Mouse (Mus musculus) heart, embryonic 12.5 days (tissue): ENCODE data around the gene Eln. TPM values are rescaled to one million over a fixed set of nuclear protein-coding genes. Genes with fewer than 3 reads are reported as not detected.

Source experiments
- ATAC-seq: fragments of 200-750 bp; cut with Nextera tagmentation; 2 replicates; pipeline ENCODE4 v1.8.0; 2017; ENCODE audit warnings: moderate TSS enrichment, moderate library complexity; ENCODE audit not compliant: insufficient number of reproducible peaks, low FRiP score
- H3K27ac ChIP-seq: fragments of 300-500 bp; sonication (generic); 2 replicates; pipeline ENCODE4 v1.5.1; 2016; ENCODE audit warnings: mild to moderate bottlenecking, moderate library complexity; ENCODE audit not compliant: poor library complexity, severe bottlenecking
- H3K27me3 ChIP-seq: fragments of 300-500 bp; sonication (generic); replicated peaks from 2 replicates; pipeline ENCODE4 v1.6.1; 2016; ENCODE audit warnings: mild to moderate bottlenecking, moderate library complexity
- H3K36me3 ChIP-seq: fragments of 300-500 bp; sonication (generic); 2 replicates; pipeline ENCODE4 v1.6.1; 2016; ENCODE audit warnings: mild to moderate bottlenecking, moderate library complexity
- H3K4me1 ChIP-seq: fragments of 300-500 bp; sonication (generic); replicated peaks from 2 replicates; pipeline ENCODE4 v1.6.1; 2016; ENCODE audit warnings: mild to moderate bottlenecking
- H3K4me2 ChIP-seq: fragments of 300-500 bp; sonication (generic); 2 replicates; pipeline ENCODE4 v1.6.1; 2016; ENCODE audit warnings: mild to moderate bottlenecking, moderate library complexity
- H3K4me3 ChIP-seq: fragments of 300-500 bp; sonication (generic); 2 replicates; pipeline ENCODE4 v1.5.1; 2016; ENCODE audit warnings: mild to moderate bottlenecking
- H3K9ac ChIP-seq: fragments of 300-500 bp; sonication (generic); 2 replicates; pipeline ENCODE4 v1.6.1; 2016; ENCODE audit warnings: mild to moderate bottlenecking, moderate library complexity
- H3K9me3 ChIP-seq: fragments of 300-500 bp; sonication (generic); replicated peaks from 2 replicates; pipeline ENCODE4 v1.6.1; 2016; ENCODE audit warnings: mild to moderate bottlenecking, moderate library complexity
- WGBS: fragments of 180-500 bp; shearing (Covaris S2); methylation state at CpG from one replicate; pipeline ENCODE4 v1.1.7; 2016; 5-methylcytosine and 5-hydroxymethylcytosine counted together
- polyA plus RNA-seq: library from polyadenylated mRNA; unstranded; fragments of >200 nt; fragmentation: Nextera tagmentation; extraction: Ambion mirVana; gene quantifications from 2 replicates; pipeline ENCODE4 v1.2.1, GENCODE M21; 2016

The Eln gene
- polyA plus RNA-seq, 1 experiment from 2014 or later, result 147 TPM

- 73% methylated on average over 2 of the region's 2 CpGs for WGBS
- no peaks in the 10 kb centered on the region for H3K27me3 ChIP-seq
- peaks cover 32% of the 10 kb centered on the region for H3K36me3 ChIP-seq
- peaks cover 31% of the 10 kb centered on the region for H3K4me1 ChIP-seq
- no peak overlapping the region for H3K4me2 ChIP-seq
- H3K4me3 ChIP-seq, result no peak overlapping the region
- H3K27ac ChIP-seq, result no peak overlapping the region
- no peak overlapping the region for H3K9ac ChIP-seq
- no peaks in the 10 kb centered on the region for H3K9me3 ChIP-seq
- no peak for ATAC-seq
Observed at GRCm38 (mm10) chr5:134684398-134684797, 62.7 kb downstream of the Eln start.

- Histone ChIP-seq H3K9me3 (no peaks in the 10 kb centered on the region), H3K4me3 (no peak overlapping the region), H3K4me2 (no peak overlapping the region), H3K27ac (no peak overlapping the region), H3K36me3 (peaks cover 32% of the 10 kb centered on the region), H3K9ac (no peak overlapping the region), H3K27me3 (no peaks in the 10 kb centered on the region), H3K4me1 (peaks cover 35% of the 10 kb centered on the region)
- ATAC-seq, result no peak
- 85% methylated on average over 2 of the region's 2 CpGs for WGBS
Observed at GRCm38 (mm10) chr5:134683813-134684212, 63.3 kb downstream of the Eln start.

DNA sequence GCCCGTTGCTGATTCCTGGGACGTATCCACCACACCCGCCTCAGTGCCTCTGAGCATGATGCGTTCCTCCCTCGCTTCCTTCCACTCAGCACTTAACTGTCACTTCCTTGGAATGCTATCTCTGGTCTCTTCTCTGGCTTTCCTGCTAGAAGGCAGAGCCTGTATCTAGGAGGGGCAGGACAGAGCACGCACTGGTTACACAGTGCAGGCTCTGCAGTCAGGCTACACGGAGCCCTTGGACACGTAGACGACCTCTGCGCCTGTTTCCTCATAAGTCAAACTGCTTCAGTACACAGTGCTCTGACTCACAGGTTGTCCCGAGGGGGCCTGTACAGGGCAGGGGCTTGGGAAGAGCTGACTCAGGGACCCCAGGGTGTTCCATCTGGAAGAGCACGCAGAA is 66.9 kb downstream of the Eln start:
- Histone ChIP-seq H3K4me3 (no peak overlapping the region), H3K27me3 (no peaks in the 10 kb centered on the region), H3K4me2 (peak overlapping the region; percentile 14; the same call in 1 of the 2 replicates), H3K4me1 (peaks cover 57% of the 10 kb centered on the region), H3K27ac (peak overlapping the region; percentile 56; the same call in 1 of the 2 replicates), H3K9ac (peak overlapping the region; percentile 46), H3K9me3 (no peaks in the 10 kb centered on the region), H3K36me3 (peaks cover 21% of the 10 kb centered on the region)
- peak; percentile 38 for ATAC-seq
- 23% methylated on average over 12 of the region's 12 CpGs for WGBS

GRCm38 (mm10) chr5:134678827-134679546 is 68.1 kb downstream of the Eln start:
- H3K27ac ChIP-seq, result no peak overlapping the region
- 45% methylated on average over 8 of the region's 8 CpGs for WGBS

DNA sequence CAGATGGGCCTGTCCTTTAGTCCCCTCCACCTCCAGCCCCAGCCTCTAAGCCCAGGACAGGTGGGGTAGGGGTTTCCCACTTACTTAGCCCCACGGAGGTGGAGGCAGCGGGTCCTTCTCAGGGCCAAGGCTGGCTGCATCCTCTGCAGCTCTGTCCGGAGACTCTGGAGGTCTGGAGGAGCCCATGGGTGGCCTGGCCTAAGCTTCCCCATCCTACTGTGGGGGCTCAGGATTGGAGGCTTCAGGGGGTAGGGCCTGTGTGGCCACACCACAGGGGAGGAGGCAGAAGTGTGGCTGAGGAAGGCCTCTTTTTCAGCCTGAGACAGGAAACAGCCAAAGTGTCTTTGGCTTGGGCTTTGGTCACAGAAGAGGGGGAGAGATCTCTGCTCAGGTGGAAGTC is 69.1 kb downstream of the Eln start:
- Histone ChIP-seq H3K4me2 (no peak overlapping the region), H3K4me1 (peaks cover 65% of the 10 kb centered on the region), H3K9me3 (no peaks in the 10 kb centered on the region), H3K27me3 (no peaks in the 10 kb centered on the region), H3K27ac (no peak overlapping the region), H3K36me3 (peaks cover 6% of the 10 kb centered on the region; the same call in 1 of the 2 replicates), H3K4me3 (no peak overlapping the region), H3K9ac (no peak overlapping the region)
- no peak for ATAC-seq
- 75% methylated on average over 3 of the region's 3 CpGs for WGBS

More at GRCm38 (mm10) chr5:134678827-134679546, 68.1 kb downstream of the Eln start:
- no peak for ATAC-seq
- Histone ChIP-seq H3K4me1 (peaks cover 65% of the 10 kb centered on the region), H3K4me3 (no peak overlapping the region), H3K4me2 (no peak overlapping the region), H3K9me3 (no peaks in the 10 kb centered on the region), H3K9ac (0 out of 2 replicates have a peak overlapping the region, but pooled peaks have one; percentile 2), H3K36me3 (peaks cover 11% of the 10 kb centered on the region), H3K27me3 (no peaks in the 10 kb centered on the region)

DNA sequence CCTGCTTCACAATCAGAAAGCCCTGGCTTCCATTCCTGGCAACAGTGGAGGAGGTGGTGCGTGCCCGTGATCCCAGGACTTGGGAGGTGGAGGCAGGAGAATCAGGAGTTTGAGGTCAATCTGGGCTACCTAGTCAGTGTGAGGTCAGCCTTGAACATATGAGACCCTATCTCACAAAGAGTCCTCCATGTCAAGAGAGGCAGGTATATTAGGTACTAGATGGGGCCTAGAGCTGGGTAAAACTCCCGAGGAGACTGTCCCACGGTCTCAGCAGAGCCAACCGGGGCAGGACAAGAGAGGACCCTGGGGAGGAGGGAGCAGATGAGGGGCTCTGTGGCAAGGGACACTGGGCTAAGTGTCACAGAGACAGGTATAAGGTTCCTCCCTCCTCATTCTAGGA is 69.6 kb downstream of the Eln start:
- Histone ChIP-seq H3K27ac (0 out of 2 replicates have a peak overlapping the region, but pooled peaks have one; percentile 80), H3K4me3 (no peak overlapping the region), H3K4me2 (peak overlapping the region; percentile 70; the same call in 1 of the 2 replicates), H3K9me3 (no peaks in the 10 kb centered on the region), H3K27me3 (no peaks in the 10 kb centered on the region), H3K36me3 (peaks cover 8% of the 10 kb centered on the region; the same call in 1 of the 2 replicates), H3K4me1 (peaks cover 65% of the 10 kb centered on the region), H3K9ac (no peak overlapping the region)
- no peak for ATAC-seq
- 78% methylated on average over 5 of the region's 5 CpGs for WGBS

GRCm38 (mm10) chr5:134675956-134676759 is 71.0 kb downstream of the Eln start:
- Histone ChIP-seq H3K4me3 (peak overlapping the region; percentile 37), H3K9me3 (no peaks in the 10 kb centered on the region), H3K9ac (peak overlapping the region; percentile 67), H3K27me3 (no peaks in the 10 kb centered on the region), H3K4me2 (peak overlapping the region; percentile 70), H3K4me1 (peaks cover 62% of the 10 kb centered on the region), H3K36me3 (peaks cover 19% of the 10 kb centered on the region), H3K27ac (peak overlapping the region; percentile 80)
- WGBS, result 3% methylated on average over 14 of the region's 14 CpGs
- ATAC-seq, result peak; percentile 87

- Histone ChIP-seq H3K36me3 (peaks cover 25% of the 10 kb centered on the region), H3K27me3 (no peaks in the 10 kb centered on the region), H3K4me3 (no peak overlapping the region), H3K27ac (peak overlapping the region; percentile 80; the same call in 1 of the 2 replicates), H3K4me2 (peak overlapping the region; percentile 70; the same call in 1 of the 2 replicates), H3K4me1 (peaks cover 50% of the 10 kb centered on the region), H3K9me3 (no peaks in the 10 kb centered on the region), H3K9ac (peak overlapping the region; percentile 67; the same call in 1 of the 2 replicates)
- 54% methylated on average over 5 of the region's 5 CpGs for WGBS
- no peak for ATAC-seq
Observed at GRCm38 (mm10) chr5:134674977-134675376, 72.1 kb downstream of the Eln start.

DNA sequence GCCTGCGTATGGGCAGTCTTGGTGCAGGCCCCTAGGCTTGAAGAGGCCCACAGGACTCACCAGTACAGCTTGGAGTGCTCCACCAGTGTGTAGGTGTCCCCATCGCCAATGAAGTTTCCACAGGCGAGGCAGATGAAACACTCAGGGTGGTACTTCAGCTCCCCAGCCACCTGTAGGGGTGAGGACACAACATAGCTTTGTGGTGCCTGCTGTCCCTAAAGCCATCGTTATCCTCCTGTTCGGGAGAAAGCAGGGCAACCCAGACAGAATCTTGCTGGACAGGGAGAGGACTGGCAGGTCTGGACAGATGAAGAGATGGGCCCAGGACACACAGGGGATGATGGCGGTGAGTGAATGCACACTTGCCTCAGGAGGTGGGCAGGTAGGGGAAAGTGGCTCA is 74.5 kb downstream of the Eln start:
- H3K9ac ChIP-seq, result no peak overlapping the region
- H3K4me1 ChIP-seq, result peaks cover 31% of the 10 kb centered on the region
- WGBS, result 88% methylated on average over 6 of the region's 6 CpGs
- no peak overlapping the region for H3K4me2 ChIP-seq
- ATAC-seq, result no peak
- no peak overlapping the region for H3K27ac ChIP-seq
- no peaks in the 10 kb centered on the region for H3K27me3 ChIP-seq
- no peaks in the 10 kb centered on the region for H3K9me3 ChIP-seq
- H3K4me3 ChIP-seq, result no peak overlapping the region
- H3K36me3 ChIP-seq, result peaks cover 45% of the 10 kb centered on the region

DNA sequence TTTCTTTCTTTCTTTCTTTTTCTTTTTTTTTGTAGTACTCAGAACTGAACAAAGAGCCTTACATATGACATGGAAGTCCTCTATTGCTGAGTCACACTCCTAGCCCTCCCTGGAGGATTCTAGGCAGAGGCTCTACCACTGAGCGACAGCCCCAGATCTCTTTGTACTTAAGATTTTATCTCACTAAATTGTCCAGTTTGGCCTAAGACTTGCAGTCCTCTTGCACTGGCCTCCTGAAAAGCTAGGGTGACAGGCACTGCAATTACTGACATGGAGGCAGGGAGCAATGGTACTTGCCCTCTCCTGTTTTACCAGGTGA is 75.0 kb downstream of the Eln start:
- Histone ChIP-seq H3K27me3 (no peaks in the 10 kb centered on the region), H3K4me2 (no peak overlapping the region), H3K9me3 (no peaks in the 10 kb centered on the region), H3K9ac (no peak overlapping the region), H3K36me3 (peaks cover 50% of the 10 kb centered on the region), H3K4me1 (peaks cover 27% of the 10 kb centered on the region), H3K27ac (no peak overlapping the region), H3K4me3 (no peak overlapping the region)
- 81% methylated on average over 1 of the region's 1 CpGs for WGBS
- ATAC-seq, result no peak
